Mouse (Mus musculus): ENCODE data around the gene Arhgap15. TPM values are rescaled to one million over a fixed set of nuclear protein-coding genes. Genes with fewer than 3 reads are reported as not detected.

Gene Arhgap15
- total and polyA plus RNA-seq, 2 experiments, result 0.12 to 2.4 TPM

- Histone ChIP-seq H3K27ac (replicated peaks; ENCODE audit: insufficient read depth, low read depth, low read length) (no peak overlapping the region), H3K79me2 (ENCODE audit: control insufficient read depth, insufficient read depth, low read length) (no peaks in the 10 kb centered on the region), H3K9ac (ENCODE audit: low read depth, low read length) (no peak overlapping the region), H3K4me1 (ENCODE audit: control insufficient read depth, insufficient read depth, low read length) (no peaks in the 10 kb centered on the region), H3K27me3 (ENCODE audit: control insufficient read depth, insufficient read depth, low read length) (no peaks in the 10 kb centered on the region), H3K4me3 (ENCODE audit: insufficient read depth, low read depth, low read length) (no peak overlapping the region), H3K36me3 (ENCODE audit: control insufficient read depth, insufficient read depth, low read length) (no peaks in the 10 kb centered on the region)
- TF ChIP-seq POLR2A (IDR thresholded peaks at IDR 0.05; ENCODE audit: extremely low read depth, insufficient read depth, low read length) (no peak), CTCF (IDR thresholded peaks at IDR 0.05; ENCODE audit: low read depth, low read length) (no peak)
- WGBS, result 77% methylated on average over 1 of the region's 1 CpGs
- DNase-seq (ENCODE audit: extremely low read depth, low read depth, low spot score), result no peak
Observed at GRCm38 (mm10) chr2:44044634-44045033, 296.0 kb downstream of the Arhgap15 start.

DNA sequence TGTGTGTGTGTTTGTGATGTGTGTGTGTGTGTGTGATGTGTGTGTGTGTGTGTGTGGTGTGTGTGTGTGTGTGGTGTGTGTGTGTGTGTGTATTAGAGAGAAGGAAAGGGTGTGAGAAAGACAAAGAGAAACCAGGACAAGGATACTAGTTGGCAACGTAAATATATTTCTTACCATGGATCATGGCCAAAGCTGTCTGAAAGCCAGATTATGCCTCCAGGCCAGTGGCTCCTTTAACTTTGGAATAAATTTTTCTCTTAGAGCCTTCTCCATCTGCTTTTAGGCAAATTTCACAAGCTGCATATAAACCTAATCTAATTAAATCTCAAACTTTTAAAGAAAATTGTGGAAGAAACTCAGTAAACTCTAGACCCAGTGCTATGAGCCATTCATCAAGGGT, 296.6 kb downstream of the Arhgap15 start:
- 75% methylated on average over 1 of the region's 1 CpGs for WGBS
- H3K27ac ChIP-seq (replicated peaks; ENCODE audit: insufficient read depth, low read depth, low read length), result no peak overlapping the region
- DNase-seq (ENCODE audit: extremely low read depth, low read depth, low spot score), result no peak
- TF ChIP-seq POLR2A (IDR thresholded peaks at IDR 0.05; ENCODE audit: extremely low read depth, insufficient read depth, low read length), result no peak
- H3K4me1 ChIP-seq (ENCODE audit: control insufficient read depth, insufficient read depth, low read length), result no peaks in the 10 kb centered on the region
- H3K79me2 ChIP-seq (ENCODE audit: control insufficient read depth, insufficient read depth, low read length), result no peaks in the 10 kb centered on the region
- H3K9ac ChIP-seq (ENCODE audit: low read depth, low read length), result no peak overlapping the region
- H3K27me3 ChIP-seq (ENCODE audit: control insufficient read depth, insufficient read depth, low read length), result no peaks in the 10 kb centered on the region
- H3K36me3 ChIP-seq (ENCODE audit: control insufficient read depth, insufficient read depth, low read length), result no peaks in the 10 kb centered on the region
- H3K4me3 ChIP-seq (ENCODE audit: insufficient read depth, low read depth, low read length), result no peak overlapping the region

- H3K4me3 ChIP-seq (ENCODE audit: insufficient read depth, low read depth, low read length), result no peak overlapping the region
- no peak for TF ChIP-seq CTCF (IDR thresholded peaks at IDR 0.05; ENCODE audit: low read depth, low read length)
- TF ChIP-seq POLR2A (IDR thresholded peaks at IDR 0.05; ENCODE audit: extremely low read depth, insufficient read depth, low read length), result no peak
- H3K36me3 ChIP-seq (ENCODE audit: control insufficient read depth, insufficient read depth, low read length), result no peaks in the 10 kb centered on the region
- 84% methylated on average over 9 of the region's 9 CpGs for WGBS
- H3K27ac ChIP-seq (replicated peaks; ENCODE audit: insufficient read depth, low read depth, low read length), result no peak overlapping the region
- H3K9ac ChIP-seq (ENCODE audit: low read depth, low read length), result no peak overlapping the region
- H3K27me3 ChIP-seq (ENCODE audit: control insufficient read depth, insufficient read depth, low read length), result no peaks in the 10 kb centered on the region
- no peaks in the 10 kb centered on the region for H3K79me2 ChIP-seq (ENCODE audit: control insufficient read depth, insufficient read depth, low read length)
- DNase-seq (ENCODE audit: extremely low read depth, low read depth, low spot score), result no peak
- no peaks in the 10 kb centered on the region for H3K4me1 ChIP-seq (ENCODE audit: control insufficient read depth, insufficient read depth, low read length)
Observed at GRCm38 (mm10) chr2:44060306-44060705, 311.7 kb downstream of the Arhgap15 start.

- H3K9ac ChIP-seq (ENCODE audit: low read depth, low read length), result no peak overlapping the region
- TF ChIP-seq CTCF (IDR thresholded peaks at IDR 0.05; ENCODE audit: low read depth, low read length) (no peak), POLR2A (IDR thresholded peaks at IDR 0.05; ENCODE audit: extremely low read depth, insufficient read depth, low read length) (no peak)
- no peaks in the 10 kb centered on the region for H3K79me2 ChIP-seq (ENCODE audit: control insufficient read depth, insufficient read depth, low read length)
- no peak overlapping the region for H3K27ac ChIP-seq (replicated peaks; ENCODE audit: insufficient read depth, low read depth, low read length)
- no peak for DNase-seq (ENCODE audit: extremely low read depth, low read depth, low spot score)
- H3K36me3 ChIP-seq (ENCODE audit: control insufficient read depth, insufficient read depth, low read length), result no peaks in the 10 kb centered on the region
- no peak overlapping the region for H3K4me3 ChIP-seq (ENCODE audit: insufficient read depth, low read depth, low read length)
- WGBS, result 79% methylated on average over 8 of the region's 8 CpGs
- no peaks in the 10 kb centered on the region for H3K27me3 ChIP-seq (ENCODE audit: control insufficient read depth, insufficient read depth, low read length)
- H3K4me1 ChIP-seq (ENCODE audit: control insufficient read depth, insufficient read depth, low read length), result no peaks in the 10 kb centered on the region
Observed at GRCm38 (mm10) chr2:44060716-44061115, 312.1 kb downstream of the Arhgap15 start.

GRCm38 (mm10) chr2:44065067-44065466, 316.4 kb downstream of the Arhgap15 start:
- DNase-seq (ENCODE audit: extremely low read depth, low read depth, low spot score), result no peak
- WGBS, result 82% methylated on average over 5 of the region's 5 CpGs
- Histone ChIP-seq H3K36me3 (ENCODE audit: control insufficient read depth, insufficient read depth, low read length) (no peaks in the 10 kb centered on the region), H3K4me1 (ENCODE audit: control insufficient read depth, insufficient read depth, low read length) (no peaks in the 10 kb centered on the region), H3K27ac (replicated peaks; ENCODE audit: insufficient read depth, low read depth, low read length) (no peak overlapping the region), H3K9ac (ENCODE audit: low read depth, low read length) (no peak overlapping the region), H3K4me3 (ENCODE audit: insufficient read depth, low read depth, low read length) (no peak overlapping the region), H3K27me3 (ENCODE audit: control insufficient read depth, insufficient read depth, low read length) (no peaks in the 10 kb centered on the region), H3K79me2 (ENCODE audit: control insufficient read depth, insufficient read depth, low read length) (no peaks in the 10 kb centered on the region)
- no peak for TF ChIP-seq POLR2A (IDR thresholded peaks at IDR 0.05; ENCODE audit: extremely low read depth, insufficient read depth, low read length)
- no peak for TF ChIP-seq CTCF (IDR thresholded peaks at IDR 0.05; ENCODE audit: low read depth, low read length)

DNA sequence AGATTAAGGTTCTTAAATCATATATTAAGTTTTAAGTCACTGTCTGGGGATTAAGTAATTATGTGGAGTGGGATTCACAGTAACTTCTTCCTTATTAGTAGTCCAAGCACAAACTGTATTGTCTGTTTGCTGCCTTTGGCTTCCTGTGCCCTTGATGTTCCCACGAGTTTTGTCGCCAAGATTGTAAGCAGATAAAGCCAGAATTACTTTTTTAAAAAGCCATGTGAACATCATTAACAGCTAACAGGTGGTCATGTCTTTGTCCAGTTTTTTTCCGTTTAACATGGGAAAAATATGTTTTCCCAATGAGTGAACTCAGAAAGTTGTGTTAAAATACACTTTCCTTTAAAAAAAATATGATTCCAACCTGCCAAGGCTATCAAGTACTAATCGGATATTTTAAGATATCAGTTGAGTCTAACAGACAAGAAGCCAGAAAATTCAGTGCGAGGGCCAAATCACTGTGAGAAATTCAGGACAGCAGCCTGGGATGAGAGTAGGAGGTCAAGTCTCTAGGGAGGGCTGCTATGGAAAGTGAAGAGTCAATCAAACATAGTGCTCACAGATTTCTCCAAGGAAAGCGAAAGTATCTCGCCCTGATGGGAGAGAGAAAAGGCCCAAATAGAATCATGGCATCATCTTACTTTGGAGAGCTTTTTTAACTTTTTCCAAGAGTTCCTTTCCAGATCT, 319.7 kb downstream of the Arhgap15 start:
- no peak overlapping the region for H3K27ac ChIP-seq (replicated peaks; ENCODE audit: insufficient read depth, low read depth, low read length)
- no peaks in the 10 kb centered on the region for H3K27me3 ChIP-seq (ENCODE audit: control insufficient read depth, insufficient read depth, low read length)
- H3K36me3 ChIP-seq (ENCODE audit: control insufficient read depth, insufficient read depth, low read length), result no peaks in the 10 kb centered on the region
- DNase-seq (ENCODE audit: extremely low read depth, low read depth, low spot score), result no peak
- H3K4me1 ChIP-seq (ENCODE audit: control insufficient read depth, insufficient read depth, low read length), result no peaks in the 10 kb centered on the region
- H3K79me2 ChIP-seq (ENCODE audit: control insufficient read depth, insufficient read depth, low read length), result no peaks in the 10 kb centered on the region
- H3K9ac ChIP-seq (ENCODE audit: low read depth, low read length), result no peak overlapping the region
- no peak overlapping the region for H3K4me3 ChIP-seq (ENCODE audit: insufficient read depth, low read depth, low read length)
- TF ChIP-seq CTCF (IDR thresholded peaks at IDR 0.05; ENCODE audit: low read depth, low read length) (no peak), POLR2A (IDR thresholded peaks at IDR 0.05; ENCODE audit: extremely low read depth, insufficient read depth, low read length) (no peak)
- WGBS, result 80% methylated on average over 7 of the region's 7 CpGs
